Mouse (Mus musculus) MEL (cell line): Measurements from ENCODE around the gene Rps19. TPM values are rescaled to one million over a fixed set of nuclear protein-coding genes. Genes with fewer than 3 reads are reported as not detected.

ENCODE experiments used
- DNase-seq: peaks from one replicate; pipeline ENCODE4 v3.0.0; 2011; ENCODE audit warnings: low read depth, low spot score
- H3K27ac ChIP-seq: 2 replicates; pipeline ENCODE4 v1.5.1; 2012; ENCODE audit warnings: low read depth, mild to moderate bottlenecking, control low read depth, low read length, moderate library complexity; ENCODE audit not compliant: control insufficient read depth
- H3K27me3 ChIP-seq, 2 experiments: fragments of 150-350 bp in 1 of 2; sonication (generic) in 1 of 2; 2 replicates each; pipeline ENCODE4 v1.6.1; 2012; ENCODE audit warnings: low read length in 2 of 2, mild to moderate bottlenecking in 2 of 2, improper control_type of control experiment in 1 of 2, moderate library complexity in 1 of 2; ENCODE audit not compliant: insufficient read depth in 2 of 2, control insufficient read depth in 1 of 2
- H3K36me3 ChIP-seq, 2 experiments: 2 replicates each; pipeline ENCODE4 v1.6.1; 2012 to 2014; ENCODE audit warnings: low read length in 2 of 2, improper control_type of control experiment in 1 of 2, inconsistent platforms in 1 of 2, mild to moderate bottlenecking in 1 of 2; ENCODE audit not compliant: insufficient read depth in 2 of 2, control insufficient read depth in 1 of 2
- H3K4me1 ChIP-seq, 2 experiments: fragments of 150-350 bp in 1 of 2; sonication (generic) in 1 of 2; 2 replicates each; pipeline ENCODE4 v1.6.1; 2012; ENCODE audit warnings: low read length in 2 of 2, improper control_type of control experiment in 1 of 2, mild to moderate bottlenecking in 1 of 2; ENCODE audit not compliant: insufficient read depth in 2 of 2, control insufficient read depth in 1 of 2
- H3K4me3 ChIP-seq, 2 experiments: fragments of 150-350 bp in 1 of 2; sonication (generic) in 1 of 2; 2 replicates each; pipeline ENCODE4 v1.5.1; 2012; ENCODE audit warnings: low read depth in 2 of 2, low read length in 2 of 2, mild to moderate bottlenecking in 2 of 2, moderate library complexity in 2 of 2, control low read depth in 1 of 2, improper control_type of control experiment in 1 of 2; ENCODE audit not compliant: control insufficient read depth in 1 of 2, insufficient read depth in 1 of 2
- H3K79me2 ChIP-seq: 2 replicates; pipeline ENCODE4 v1.6.1; 2012; ENCODE audit warnings: mild to moderate bottlenecking, low read length, moderate library complexity; ENCODE audit not compliant: control insufficient read depth, poor library complexity, insufficient read depth
- H3K9ac ChIP-seq: 2 replicates; pipeline ENCODE4 v1.6.1; 2012; ENCODE audit warnings: low read depth, mild to moderate bottlenecking, control low read depth, low read length, moderate library complexity; ENCODE audit not compliant: control insufficient read depth, poor library complexity, severe bottlenecking
- H3K9me3 ChIP-seq: fragments of 150-350 bp; sonication (generic); replicated peaks from 2 replicates; pipeline ENCODE4 v1.6.1; 2012; ENCODE audit warnings: mild to moderate bottlenecking, low read length, improper control_type of control experiment, moderate library complexity; ENCODE audit not compliant: insufficient read depth
- CHD2 ChIP-seq: IDR thresholded peaks from 2 replicates; pipeline ENCODE4 v1.6.1; 2011; ENCODE audit warnings: low read length, improper control_type of control experiment
- ELF1 ChIP-seq: IDR thresholded peaks from 2 replicates; pipeline ENCODE4 v1.6.1; 2014; ENCODE audit warnings: low read depth, mild to moderate bottlenecking, inconsistent platforms, low read length, improper control_type of control experiment, moderate library complexity
- EP300 ChIP-seq, 2 experiments: IDR thresholded peaks; 2 replicates each; pipeline ENCODE4 v1.6.1; 2011; ENCODE audit warnings: improper control_type of control experiment in 2 of 2, low read length in 2 of 2, low read depth in 1 of 2, mild to moderate bottlenecking in 1 of 2
- ETS1 ChIP-seq: IDR thresholded peaks from 2 replicates; pipeline ENCODE4 v1.6.1; 2012; ENCODE audit warnings: low read depth, mild to moderate bottlenecking, inconsistent platforms, low read length, improper control_type of control experiment, moderate library complexity
- GABPA ChIP-seq: IDR thresholded peaks from 2 replicates; pipeline ENCODE4 v1.6.1; 2012; ENCODE audit warnings: low read depth, mild to moderate bottlenecking, inconsistent platforms, low read length, improper control_type of control experiment, moderate library complexity
- KAT2A ChIP-seq: conservative IDR thresholded peaks from 2 replicates; pipeline ENCODE4 v1.6.1; 2012; ENCODE audit warnings: low read depth, low read length, improper control_type of control experiment, inconsistent platforms
- MAFK ChIP-seq: IDR thresholded peaks from 2 replicates; pipeline ENCODE4 v1.6.1; 2011; ENCODE audit warnings: low read depth, mild to moderate bottlenecking, low read length, improper control_type of control experiment, borderline replicate concordance
- MXI1 ChIP-seq: IDR thresholded peaks from 2 replicates; pipeline ENCODE4 v1.6.1; 2011; ENCODE audit warnings: mild to moderate bottlenecking, low read depth, low read length, improper control_type of control experiment
- MYB ChIP-seq: IDR thresholded peaks from 2 replicates; pipeline ENCODE4 v1.6.1; 2011; ENCODE audit warnings: mild to moderate bottlenecking, low read depth, low read length, improper control_type of control experiment
- POLR2AphosphoS5 ChIP-seq: IDR thresholded peaks from 2 replicates; pipeline ENCODE4 v1.6.1; 2012; ENCODE audit warnings: low read depth, borderline replicate concordance, mild to moderate bottlenecking, inconsistent platforms, low read length, moderate library complexity, mixed read lengths
- TAL1 ChIP-seq: IDR thresholded peaks from 2 replicates; pipeline ENCODE4 v1.6.1; 2012; ENCODE audit warnings: mild to moderate bottlenecking, inconsistent platforms, low read length, moderate library complexity, mixed read lengths
- TBP ChIP-seq: IDR thresholded peaks from 2 replicates; pipeline ENCODE4 v1.8.0; 2011; ENCODE audit warnings: low read depth, low read length, improper control_type of control experiment
- ZNF384 ChIP-seq: IDR thresholded peaks from 2 replicates; pipeline ENCODE4 v1.6.1; 2012; ENCODE audit warnings: low read depth, mild to moderate bottlenecking, inconsistent platforms, low read length, improper control_type of control experiment
- polyA plus RNA-seq, 2 experiments: library from polyadenylated mRNA; stranded (reverse) in 1 of 2; unstranded in 1 of 2; fragments of >175 nt in 1 of 2; fragments of >200 nt in 1 of 2; gene quantifications; 2 replicates each; pipeline versions ENCODE4 v1.2.1 to v1.2.4; 2012; ENCODE audit warnings: low replicate concordance in 2 of 2, low read depth in 1 of 2; ENCODE audit not compliant: insufficient read length in 2 of 2, insufficient read depth in 1 of 2, missing spikeins in 1 of 2
- total RNA-seq: library from RNA; depleted of rRNA; stranded (reverse); fragments of 300-350 nt; gene quantifications from 2 replicates; pipeline ENCODE4 v1.2.3, GENCODE M21; 2012

Gene Rps19
- total and polyA plus RNA-seq, 3 experiments: 2,454 to 3,580 TPM; not detected in 1

- TF ChIP-seq CHD2: no peak
- TF ChIP-seq ETS1: no peak
- TF ChIP-seq ELF1: no peak
- no peak for TF ChIP-seq MAFK
Measured at GRCm38 (mm10) chr7:24839410-24839808, 44.8 kb upstream of the Rps19 start (continued).

GRCm38 (mm10) chr7:24840331-24840730, 43.8 kb upstream of the Rps19 start:
- Histone ChIP-seq H3K36me3 (peaks cover 0 to 2% of the 10 kb centered on the region in 2 experiments; a peak in 1 of 4 replicates), H3K9me3 (no peaks in the 10 kb centered on the region), H3K4me3 (no peak overlapping the region), H3K79me2 (no peaks in the 10 kb centered on the region), H3K9ac (no peak overlapping the region), H3K4me1 (peaks cover 0 to 13% of the 10 kb centered on the region in 2 experiments; a peak in 2 of 4 replicates), H3K27ac (no peak overlapping the region), H3K27me3 (no peaks in the 10 kb centered on the region)
- DNase-seq: no peak
- TF ChIP-seq POLR2AphosphoS5 (no peak), KAT2A (no peak), ELF1 (no peak), ZNF384 (0 out of 2 replicates have a peak, but pooled peaks have one; percentile 8)

DNA sequence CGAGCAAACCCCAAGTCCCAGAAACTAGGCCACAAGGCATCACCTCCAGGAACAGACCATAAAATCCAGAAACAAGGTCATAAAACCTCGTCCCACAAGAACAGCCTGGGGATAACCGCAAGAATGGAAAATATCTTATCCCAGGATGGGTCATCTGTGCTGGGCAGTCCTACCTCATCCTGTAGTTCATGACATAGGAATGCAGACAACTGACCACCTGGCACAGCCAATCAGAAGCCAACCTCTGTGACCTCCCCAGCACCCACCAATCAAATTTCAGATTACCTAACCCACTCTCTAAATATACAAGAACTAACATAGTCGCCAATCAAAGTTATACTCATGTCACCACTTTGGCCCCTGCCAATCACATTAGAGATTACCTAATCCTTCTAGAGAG, 43.2 kb upstream of the Rps19 start:
- H3K9me3 ChIP-seq: no peaks in the 10 kb centered on the region
- DNase-seq: no peak
- TF ChIP-seq EP300 (IDR thresholded peaks at IDR 0.05; ENCODE audit: low read depth in 1 of 2, low read length in 2 of 2) (no peak), MXI1 (no peak), MYB (no peak), GABPA (no peak), TAL1 (no peak), ETS1 (no peak), TBP (no peak)
- no peak overlapping the region for H3K4me3 ChIP-seq
- no peak overlapping the region for H3K9ac ChIP-seq
- no peaks in the 10 kb centered on the region for H3K79me2 ChIP-seq
- no peak overlapping the region for H3K27ac ChIP-seq
- H3K36me3 ChIP-seq: peaks cover 0 to 4% of the 10 kb centered on the region in 2 experiments; a peak in 2 of 4 replicates
- no peaks in the 10 kb centered on the region for H3K27me3 ChIP-seq
- H3K4me1 ChIP-seq: peaks cover 0 to 19% of the 10 kb centered on the region in 2 experiments; a peak in 3 of 4 replicates
